Mouse (Mus musculus) Patski (cell line): Measurements from ENCODE around the gene Ewsr1. TPM values are rescaled to one million over a fixed set of nuclear protein-coding genes. Genes with fewer than 3 reads are reported as not detected.

ENCODE experiments used
- ATAC-seq: fragments of 100-300 bp; one replicate; pipeline ENCODE4 v1.8.0; 2021
- CTCF ChIA-PET: fragments of 350-600 bp; sonication (Branson Sonifier 250); formaldehyde crosslinking; loops from one replicate; lab custom pipeline; 2022; ENCODE audit warnings: inconsistent platforms; lab: Charles Lee
- POLR2A ChIA-PET: fragments of 350-600 bp; sonication (Branson Sonifier 250); formaldehyde crosslinking; loops from one replicate; lab custom pipeline; 2022; ENCODE audit warnings: antibody characterized with exemption, inconsistent platforms; lab: Charles Lee
- DNase-seq: peaks from one replicate; pipeline ENCODE4 v3.0.0-alpha.2; 2011; ENCODE audit warnings: low read depth, low spot score
- H3K27me3 ChIP-seq: fragments of 371-371 bp; one replicate; pipeline ENCODE4 v1.5.1; 2021
- CTCF ChIP-seq: fragments of 100-300 bp; IDR thresholded peaks from one replicate; pipeline ENCODE4 v1.5.1; 2021
- in situ Hi-C: fragments of 300-500 bp; cut with MboI; formaldehyde crosslinking; loops from 3 replicates; pipeline ENCODE4 v1.11.1; 2018; ENCODE audit warnings: low pct_unique_long_range_greater_than_20kb, mixed read lengths
- polyA plus RNA-seq: library from polyadenylated mRNA; unstranded; gene quantifications from one replicate; pipeline ENCODE4 v1.2.3, GENCODE M21; 2021

Gene Ewsr1
- polyA plus RNA-seq, 1 experiment from 2014 or later = 420 TPM

- no peaks in the 10 kb centered on the region for H3K27me3 ChIP-seq
- DNase-seq (no peak), ATAC-seq (no peak)
- no peak for TF ChIP-seq CTCF
- ChIA-PET POLR2A (interaction anchor here (0.8 kb wide), 1 partner anchor 10 kb away, joined by 3 read pairs; no protein-coding TSS in a partner anchor), CTCF (interaction anchor here (1.5 kb wide), 1 partner anchor 23 kb away, joined by 3 read pairs; no protein-coding TSS in a partner anchor)
- in situ Hi-C loops = no loop called here
Observed at GRCm38 (mm10) chr11:5060756-5061412, 38.2 kb downstream of the Ewsr1 start.

GRCm38 (mm10) chr11:5059704-5060156 is 39.3 kb downstream of the Ewsr1 start:
- POLR2A ChIA-PET = interaction anchor here (0.8 kb wide), 1 partner anchor 9 kb away, joined by 3 read pairs; no protein-coding TSS in a partner anchor
- H3K27me3 ChIP-seq = no peaks in the 10 kb centered on the region
- in situ Hi-C loops = no loop called here
- CTCF ChIA-PET = interaction anchor here (1.1 to 1.5 kb wide), 2 partner anchors 13 to 22 kb away, joined by 3 read pairs; no protein-coding TSS in a partner anchor
- no peak for TF ChIP-seq CTCF
- ATAC-seq (no peak), DNase-seq (no peak)

DNA sequence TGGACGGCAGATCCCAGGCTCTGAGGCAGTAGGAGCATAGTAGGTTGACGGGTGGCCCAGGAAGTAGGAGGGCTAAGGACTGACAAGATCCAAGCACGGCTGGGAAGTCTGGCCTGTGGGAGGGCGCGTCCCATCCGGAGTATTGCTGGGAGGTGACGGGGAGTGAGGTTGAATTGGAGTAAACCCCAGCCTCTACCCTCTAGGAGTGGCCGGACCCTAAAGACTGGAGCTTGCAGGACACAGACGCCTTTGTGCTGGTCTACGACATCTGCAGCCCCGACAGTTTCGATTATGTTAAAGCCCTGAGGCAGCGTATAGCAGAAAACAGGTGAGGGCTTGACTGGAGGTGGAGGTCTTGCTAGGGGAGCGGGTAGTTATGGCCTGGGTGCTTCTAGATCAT is 39.8 kb downstream of the Ewsr1 start:
- POLR2A ChIA-PET = no interaction called here
- CTCF ChIA-PET = interaction anchor here (1.1 kb wide), 1 partner anchor 13 kb away, joined by 3 read pairs; no protein-coding TSS in a partner anchor
- DNase-seq (no peak), ATAC-seq (no peak)
- no peak for TF ChIP-seq CTCF
- no peaks in the 10 kb centered on the region for H3K27me3 ChIP-seq
- in situ Hi-C loops = no loop called here

- CTCF ChIA-PET = interaction anchor here (1.1 kb wide), 1 partner anchor 12 kb away, joined by 3 read pairs; no protein-coding TSS in a partner anchor
Observed at GRCm38 (mm10) chr11:5058783-5059182, 40.3 kb downstream of the Ewsr1 start.

DNA sequence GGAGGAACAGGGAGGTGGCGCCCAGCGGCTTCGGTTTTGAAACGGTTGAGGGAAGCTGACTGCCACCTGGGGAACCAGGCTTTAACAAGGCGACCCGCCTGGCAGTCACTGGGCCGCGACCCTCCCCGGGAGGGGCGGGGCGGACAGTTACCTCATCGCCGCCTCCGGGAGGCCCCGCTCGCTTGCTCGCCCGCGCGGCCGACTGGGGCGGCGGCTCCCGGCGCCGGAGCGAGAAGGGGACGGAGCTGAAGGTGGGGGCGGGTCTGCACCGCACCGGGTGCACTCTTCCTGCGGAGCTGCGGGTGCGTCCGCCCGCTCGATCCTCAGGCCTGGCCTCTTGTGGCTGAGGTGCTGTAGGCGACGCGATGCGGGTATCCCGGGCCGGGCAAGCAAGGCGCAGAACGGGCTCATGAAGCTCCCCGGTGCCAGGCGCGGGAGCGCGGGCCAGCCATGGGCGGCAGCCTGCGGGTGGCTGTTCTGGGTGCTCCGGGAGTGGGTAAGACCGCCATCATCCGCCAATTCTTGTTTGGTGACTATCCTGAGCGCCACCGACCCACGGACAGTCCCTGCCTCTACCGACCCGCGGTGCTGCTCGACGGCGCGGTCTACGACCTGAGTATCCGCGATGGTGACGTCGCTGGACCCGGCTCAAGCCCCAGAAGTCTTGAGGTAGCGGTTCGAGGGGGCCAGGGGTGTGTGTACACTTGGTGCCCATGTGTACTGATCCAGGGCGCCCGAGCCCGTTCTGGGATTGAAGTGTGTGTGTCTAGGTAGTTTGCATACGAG is 41.0 kb downstream of the Ewsr1 start, which contains the start of gene Rasl10a:
Gene Rasl10a (plus strand): TSS at position 273 of the 786 bp plus-strand sequence.
- in situ Hi-C loops = no loop called here
- no peaks in the 10 kb centered on the region for H3K27me3 ChIP-seq
- POLR2A ChIA-PET = interaction anchor here (1.4 kb wide), 1 partner anchor 26 kb away, joined by 3 read pairs; no protein-coding TSS in a partner anchor

More at GRCm38 (mm10) chr11:5058783-5059182, 40.3 kb downstream of the Ewsr1 start:
- H3K27me3 ChIP-seq = no peaks in the 10 kb centered on the region
- DNase-seq (no peak), ATAC-seq (no peak)
- POLR2A ChIA-PET = interaction anchor here (1.4 kb wide), 1 partner anchor 26 kb away, joined by 3 read pairs; no protein-coding TSS in a partner anchor
- no peak for TF ChIP-seq CTCF
- in situ Hi-C loops = no loop called here

GRCm38 (mm10) chr11:5057541-5057855 is 41.6 kb downstream of the Ewsr1 start:
- TF ChIP-seq CTCF = no peak
- in situ Hi-C loops = no loop called here
- ChIA-PET POLR2A (interaction anchor here (1.4 kb wide), 1 partner anchor 25 kb away, joined by 3 read pairs; no protein-coding TSS in a partner anchor), CTCF (interaction anchor here (0.9 kb wide), 1 partner anchor 10 kb away, joined by 3 read pairs; no protein-coding TSS in a partner anchor)
- DNase-seq (no peak), ATAC-seq (no peak)
- H3K27me3 ChIP-seq = no peaks in the 10 kb centered on the region

More for the DNA sequence above, 41.0 kb downstream of the Ewsr1 start, which contains the start of gene Rasl10a:
- DNase-seq (no peak), ATAC-seq (peak; percentile 32)
- CTCF ChIA-PET = interaction anchor here (0.9 kb wide), 1 partner anchor 10 kb away, joined by 3 read pairs; no protein-coding TSS in a partner anchor
- no peak for TF ChIP-seq CTCF

- POLR2A ChIA-PET = no interaction called here
- no peak for ATAC-seq
- no peak for DNase-seq
- CTCF ChIA-PET = no interaction called here
- in situ Hi-C loops = no loop called here
- no peaks in the 10 kb centered on the region for H3K27me3 ChIP-seq
- no peak for TF ChIP-seq CTCF
Observed at GRCm38 (mm10) chr11:5057064-5057463, 42.0 kb downstream of the Ewsr1 start.

GRCm38 (mm10) chr11:5055945-5056938 is 42.8 kb downstream of the Ewsr1 start:
- ChIA-PET CTCF (no interaction called here), POLR2A (interaction anchor here (1.5 to 1.6 kb wide), 2 partner anchors 10 to 17 kb away, joined by 4 to 5 read pairs; no protein-coding TSS in a partner anchor)
- DNase-seq = no peak
- no peak for TF ChIP-seq CTCF
- H3K27me3 ChIP-seq = no peaks in the 10 kb centered on the region
- in situ Hi-C loops = no loop called here
- no peak for ATAC-seq

DNA sequence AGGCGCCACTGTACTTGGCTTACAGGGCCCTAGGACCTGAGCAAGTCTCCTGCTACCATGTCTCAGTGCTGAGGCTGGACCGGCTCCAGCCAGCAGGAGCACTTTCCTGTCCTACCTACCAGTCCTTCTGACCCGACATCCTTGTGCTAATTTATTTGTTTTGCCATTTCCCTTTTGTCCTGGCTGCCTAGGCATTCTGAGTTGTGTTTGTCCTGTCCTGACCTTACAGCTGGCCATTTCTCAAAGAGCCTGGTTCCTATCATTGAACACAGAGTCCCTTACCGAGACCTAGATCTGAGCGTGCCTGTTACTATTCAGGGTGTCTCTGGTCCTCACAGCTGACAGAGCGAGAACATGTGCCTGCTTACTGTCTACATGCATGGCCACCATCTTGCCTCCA is 44.2 kb downstream of the Ewsr1 start:
- no peak for ATAC-seq
- POLR2A ChIA-PET = interaction anchor here (1.5 to 1.6 kb wide), 2 partner anchors 9 to 19 kb away, joined by 4 to 5 read pairs; no protein-coding TSS in a partner anchor
- in situ Hi-C loops = no loop called here
- no peak for TF ChIP-seq CTCF
- CTCF ChIA-PET = no interaction called here
- DNase-seq = no peak
- H3K27me3 ChIP-seq = peaks cover 3% of the 10 kb centered on the region
